Mouse (Mus musculus) liver, adult 2 months (tissue): ENCODE data around the gene Crygs. TPM values are rescaled to one million over a fixed set of nuclear protein-coding genes. Genes with fewer than 3 reads are reported as not detected.
A peak's percentile ranks its signal among the peaks of the same experiment; 100 is the strongest.

Source experiments
- DNase-seq: peaks from one replicate; pipeline ENCODE4 v3.0.0-alpha.2; 2011; ENCODE audit warnings: low read depth, low spot score; ENCODE audit errors: extremely low read depth
- H3K27ac ChIP-seq: fragments of 200-500 bp; replicated peaks from 2 replicates; pipeline ENCODE4 v1.5.1; 2012; ENCODE audit warnings: low read depth, mild to moderate bottlenecking, control low read depth, inconsistent platforms, low read length; ENCODE audit not compliant: insufficient read depth
- H3K27me3 ChIP-seq: fragments of 200-500 bp; 2 replicates; pipeline ENCODE4 v1.6.1; 2012; ENCODE audit warnings: mild to moderate bottlenecking, moderate library complexity, low read length, inconsistent platforms; ENCODE audit not compliant: control insufficient read depth, insufficient read depth
- H3K36me3 ChIP-seq: fragments of 200-500 bp; 2 replicates; pipeline ENCODE4 v1.6.1; 2012; ENCODE audit warnings: low read length, inconsistent platforms; ENCODE audit not compliant: control insufficient read depth, insufficient read depth
- H3K4me1 ChIP-seq: fragments of 200-500 bp; 2 replicates; pipeline ENCODE4 v1.6.1; 2011; ENCODE audit warnings: low read length; ENCODE audit not compliant: control insufficient read depth, insufficient read depth
- H3K4me3 ChIP-seq: fragments of 200-500 bp; 2 replicates; pipeline ENCODE4 v1.5.1; 2011; ENCODE audit warnings: low read depth, mild to moderate bottlenecking, control low read depth, low read length, moderate library complexity; ENCODE audit not compliant: insufficient read depth
- H3K79me2 ChIP-seq: fragments of 200-500 bp; 2 replicates; pipeline ENCODE4 v1.6.1; 2012; ENCODE audit warnings: inconsistent platforms, mild to moderate bottlenecking, low read length, moderate library complexity; ENCODE audit not compliant: control insufficient read depth, insufficient read depth
- H3K9ac ChIP-seq: fragments of 200-500 bp; 2 replicates; pipeline ENCODE4 v1.6.1; 2012; ENCODE audit warnings: low read depth, mild to moderate bottlenecking, control low read depth, inconsistent platforms, low read length
- CTCF ChIP-seq: fragments of 200-500 bp; IDR thresholded peaks from 2 replicates; pipeline ENCODE4 v1.5.1; 2011; ENCODE audit warnings: low read depth, low read length, control low read depth
- POLR2A ChIP-seq: fragments of 200-500 bp; IDR thresholded peaks from 2 replicates; pipeline ENCODE4 v1.6.1; 2011; ENCODE audit warnings: low read length, control low read depth; ENCODE audit not compliant: insufficient read depth; ENCODE audit errors: extremely low read depth
- WGBS: fragments of 180-500 bp; shearing (Covaris S2); methylation state at CpG from one replicate; pipeline ENCODE4 v1.1.7; 2018; 5-methylcytosine and 5-hydroxymethylcytosine counted together
- polyA plus RNA-seq: library from polyadenylated mRNA; depleted of rRNA; stranded (reverse); fragments of >200 nt; gene quantifications from 2 replicates; pipeline ENCODE4 v1.2.3, GENCODE M21; 2012
- total RNA-seq: library from RNA; depleted of rRNA; stranded (reverse); fragments of >200 nt; gene quantifications from 2 replicates; pipeline ENCODE4 v1.2.3, GENCODE M21; 2014

The Crygs gene
- total and polyA plus RNA-seq, 2 experiments, result 0.10 TPM; not detected in 1

- H3K27ac ChIP-seq, result no peak overlapping the region
- 84% methylated on average over 3 of the region's 3 CpGs for WGBS
- TF ChIP-seq POLR2A (no peak), CTCF (no peak)
- no peak for DNase-seq
- no peak overlapping the region for H3K4me3 ChIP-seq
- H3K9ac ChIP-seq, result no peak overlapping the region
- H3K79me2 ChIP-seq, result no peaks in the 10 kb centered on the region
- no peaks in the 10 kb centered on the region for H3K27me3 ChIP-seq
- H3K36me3 ChIP-seq, result peaks cover 36% of the 10 kb centered on the region
- no peaks in the 10 kb centered on the region for H3K4me1 ChIP-seq
Measured at GRCm38 (mm10) chr16:22832932-22833525, 21.7 kb upstream of the Crygs start.

- peaks cover 44% of the 10 kb centered on the region for H3K36me3 ChIP-seq
- no peak for TF ChIP-seq POLR2A
- no peak for TF ChIP-seq CTCF
- 72% methylated on average over 8 of the region's 8 CpGs for WGBS
- H3K4me1 ChIP-seq, result no peaks in the 10 kb centered on the region
- H3K27me3 ChIP-seq, result no peaks in the 10 kb centered on the region
- H3K27ac ChIP-seq, result no peak overlapping the region
- no peak overlapping the region for H3K9ac ChIP-seq
- H3K4me3 ChIP-seq, result no peak overlapping the region
- H3K79me2 ChIP-seq, result no peaks in the 10 kb centered on the region
- no peak for DNase-seq
Measured at GRCm38 (mm10) chr16:22820731-22821130, 9.4 kb upstream of the Crygs start.

GRCm38 (mm10) chr16:22807468-22808070 lies 3.8 kb downstream of the Crygs start:
- Histone ChIP-seq H3K9ac (no peak overlapping the region), H3K27ac (no peak overlapping the region), H3K4me3 (no peak overlapping the region), H3K79me2 (no peaks in the 10 kb centered on the region), H3K36me3 (no peaks in the 10 kb centered on the region), H3K4me1 (no peaks in the 10 kb centered on the region), H3K27me3 (no peaks in the 10 kb centered on the region)
- DNase-seq, result peak; percentile 38
- 11% methylated on average over 17 of the region's 17 CpGs for WGBS
- TF ChIP-seq CTCF (peak; percentile 41; the same call in 1 of the 2 replicates), POLR2A (no peak)

- H3K27me3 ChIP-seq, result no peaks in the 10 kb centered on the region
- no peaks in the 10 kb centered on the region for H3K4me1 ChIP-seq
- TF ChIP-seq POLR2A (no peak), CTCF (no peak)
- H3K36me3 ChIP-seq, result no peaks in the 10 kb centered on the region
- WGBS, result 85% methylated on average over 7 of the region's 7 CpGs
- DNase-seq, result no peak
- H3K4me3 ChIP-seq, result no peak overlapping the region
- no peak overlapping the region for H3K27ac ChIP-seq
- no peak overlapping the region for H3K9ac ChIP-seq
- H3K79me2 ChIP-seq, result no peaks in the 10 kb centered on the region
Measured at GRCm38 (mm10) chr16:22802786-22803185, 8.6 kb downstream of the Crygs start.

- Histone ChIP-seq H3K4me1 (no peaks in the 10 kb centered on the region), H3K9ac (no peak overlapping the region), H3K79me2 (no peaks in the 10 kb centered on the region), H3K27me3 (no peaks in the 10 kb centered on the region), H3K36me3 (no peaks in the 10 kb centered on the region), H3K27ac (no peak overlapping the region), H3K4me3 (no peak overlapping the region)
- WGBS, result 77% methylated on average over 5 of the region's 5 CpGs
- TF ChIP-seq CTCF (no peak), POLR2A (no peak)
- DNase-seq, result no peak
Measured at GRCm38 (mm10) chr16:22800849-22801109, 10.6 kb downstream of the Crygs start.

- H3K4me3 ChIP-seq, result no peak overlapping the region
- no peak for TF ChIP-seq POLR2A
- TF ChIP-seq CTCF, result no peak
- H3K36me3 ChIP-seq, result no peaks in the 10 kb centered on the region
- 79% methylated on average over 6 of the region's 6 CpGs for WGBS
- H3K79me2 ChIP-seq, result no peaks in the 10 kb centered on the region
- H3K27ac ChIP-seq, result no peak overlapping the region
- no peak for DNase-seq
- H3K9ac ChIP-seq, result no peak overlapping the region
- H3K27me3 ChIP-seq, result no peaks in the 10 kb centered on the region
- no peaks in the 10 kb centered on the region for H3K4me1 ChIP-seq
Measured at GRCm38 (mm10) chr16:22800026-22800848, 11.1 kb downstream of the Crygs start.
